Mouse (Mus musculus): ENCODE measurements around the gene Fam69a. TPM values are rescaled to one million over a fixed set of nuclear protein-coding genes. Genes with fewer than 3 reads are reported as not detected.
"Not testable (repeated sequence)": the region's sequence is repeated elsewhere in the genome, so short reads cannot be mapped to it uniquely, and the experiment has no call there.

The Fam69a gene
- total RNA-seq (2021): 1 to 10 TPM; 8.2 to 8.9 TPM

DNA sequence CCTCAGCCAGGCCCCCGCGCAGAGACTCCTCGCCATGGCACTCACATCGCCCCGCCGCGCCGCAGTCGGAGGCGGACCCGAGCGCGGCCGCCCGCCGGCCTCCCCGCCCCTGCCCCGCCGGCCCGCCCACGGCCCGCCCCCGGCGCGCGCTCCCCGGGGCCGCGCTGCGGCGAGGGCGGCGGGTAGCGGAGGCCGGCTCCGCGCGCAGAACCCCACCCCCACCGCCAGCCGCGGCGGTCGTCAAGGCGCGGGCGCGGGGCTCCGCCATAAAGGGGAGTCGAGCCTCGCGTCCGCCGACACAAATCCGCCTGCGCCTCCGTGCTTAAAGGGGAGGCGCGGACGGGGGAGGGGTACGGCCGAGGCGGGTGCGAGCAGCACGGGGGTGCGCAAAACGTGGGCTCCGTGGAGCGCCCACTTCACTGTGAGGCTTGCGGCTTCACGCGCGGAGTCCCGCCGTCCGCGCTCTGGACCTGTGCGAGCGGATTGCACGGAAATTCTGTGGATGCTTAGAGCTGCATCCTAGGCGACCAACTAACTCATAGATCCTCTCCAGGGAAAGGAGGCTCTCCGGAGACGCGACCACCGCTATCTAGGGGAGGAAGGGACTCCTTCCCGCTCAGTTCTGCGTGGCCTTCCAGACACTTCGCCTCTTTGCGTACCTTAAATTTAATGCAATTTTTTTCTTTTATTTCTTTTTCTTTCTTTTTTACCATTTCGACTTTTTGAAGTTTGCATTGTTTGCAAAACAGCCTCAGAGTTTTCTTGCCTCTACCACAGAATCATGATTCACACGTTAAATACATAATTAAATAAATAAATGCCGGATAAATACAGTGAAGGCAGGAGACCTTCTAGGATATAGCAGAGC, at the start of gene Fam69a:
Gene Fam69a (minus strand): TSS at position 119 of the 868 bp plus-strand sequence.
- peak; percentile 80 to 84 for DNase-seq
- intact Hi-C loops (cut with DNase I): loop anchor here (1.0 to 2.0 kb wide), 3 partner anchors 14 to 78 kb away; partner anchors contain the start of gene Mtf2

DNA sequence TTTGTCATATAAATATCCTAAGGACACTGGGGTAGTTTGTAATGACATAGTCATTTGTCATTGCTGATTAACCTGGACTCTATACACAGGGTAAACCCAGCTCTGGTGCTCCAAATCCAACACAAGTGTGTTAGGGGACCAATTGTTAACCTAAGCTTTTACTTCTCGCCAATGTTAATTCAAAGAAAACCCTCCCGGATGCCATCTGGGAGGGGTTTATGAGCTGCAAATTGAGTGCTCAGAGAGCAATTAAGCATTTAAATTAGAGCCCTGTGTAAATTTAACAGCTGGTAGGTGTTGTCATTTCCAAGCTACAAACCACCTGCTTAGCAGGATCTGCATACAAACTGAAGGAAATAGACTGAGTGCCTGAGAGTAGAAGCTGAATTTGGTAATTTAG, 48.6 kb upstream of the Fam69a start:
- DNase-seq: no peak
- intact Hi-C loops (cut with DNase I): loop anchor here (2.0 to 10.0 kb wide), 3 partner anchors 47 to 279 kb away; partner anchors contain the start of genes Dr1 and Pigg

DNA sequence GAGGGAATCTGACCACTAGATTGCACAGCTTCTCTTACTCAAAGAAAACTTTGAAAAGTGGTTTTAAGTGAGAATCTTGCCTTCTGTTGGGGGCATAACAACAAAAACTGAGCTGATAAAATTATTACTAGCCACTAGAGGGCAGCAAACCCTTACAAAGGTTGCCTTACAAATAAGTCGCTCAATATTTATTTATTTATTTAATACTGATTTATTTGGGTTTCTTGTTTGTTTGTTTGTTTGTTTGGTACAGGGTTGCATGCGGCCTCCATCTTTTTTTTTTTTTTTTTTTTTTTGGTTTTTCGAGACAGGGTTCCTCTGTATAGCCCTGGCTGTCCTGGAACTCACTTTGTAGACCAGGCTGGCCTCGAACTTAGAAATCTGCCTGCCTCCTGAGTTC, 47.3 kb upstream of the Fam69a start:
- peak; percentile 7 to 11 for DNase-seq
- intact Hi-C loops (cut with DNase I): loop anchor here (2.0 to 10.0 kb wide), 3 partner anchors 49 to 281 kb away; partner anchors contain the start of genes Dr1 and Pigg

DNA sequence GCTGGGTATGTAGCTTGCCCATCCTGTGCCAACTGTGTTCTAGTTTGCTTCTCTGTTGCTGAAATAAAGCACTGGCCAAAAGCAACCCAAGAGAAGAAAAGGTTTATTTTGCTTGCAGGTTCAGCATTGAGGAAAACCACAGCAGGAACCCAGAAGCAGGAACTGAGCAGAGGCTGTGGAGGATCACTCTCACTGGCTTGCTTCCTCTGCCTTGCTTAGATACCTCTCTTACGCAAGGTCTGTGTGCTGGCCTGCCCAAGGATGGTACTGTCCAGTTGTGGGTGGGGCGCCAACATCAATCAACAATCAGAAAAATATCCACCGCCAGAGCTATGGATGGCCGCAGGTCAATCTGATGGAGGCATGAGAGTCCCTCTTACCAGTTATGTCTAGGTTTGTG, 44.4 kb upstream of the Fam69a start:
- DNase-seq: no peak
- intact Hi-C loops (cut with DNase I): loop anchor here (2.0 to 10.0 kb wide), 3 partner anchors 110 to 284 kb away; partner anchors contain the start of genes Dr1 and Pigg

DNA sequence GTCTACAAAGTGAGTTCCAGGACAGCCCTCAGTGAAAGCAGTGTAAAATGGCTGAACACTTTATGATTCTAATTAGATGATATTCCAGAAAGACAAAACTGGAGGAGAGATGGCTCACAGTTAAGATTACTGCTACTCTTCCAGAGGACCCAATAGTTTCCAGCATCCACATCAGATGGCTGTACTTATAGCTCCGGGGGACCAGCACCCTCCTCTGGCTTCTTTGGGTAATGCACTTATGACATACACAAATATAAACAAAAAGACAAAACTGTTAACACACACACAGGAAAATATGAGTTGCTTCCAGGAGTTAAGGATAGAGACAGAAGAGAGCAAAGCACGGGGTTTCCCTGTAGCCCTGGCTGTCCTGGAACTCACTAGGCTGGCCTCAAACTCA, 43.1 kb upstream of the Fam69a start:
- DNase-seq: peak in 1 of 2 experiments; percentile 10
- intact Hi-C loops (cut with DNase I): loop anchor here (2.0 to 10.0 kb wide), 3 partner anchors 109 to 285 kb away; partner anchors contain the start of genes Dr1 and Pigg

DNA sequence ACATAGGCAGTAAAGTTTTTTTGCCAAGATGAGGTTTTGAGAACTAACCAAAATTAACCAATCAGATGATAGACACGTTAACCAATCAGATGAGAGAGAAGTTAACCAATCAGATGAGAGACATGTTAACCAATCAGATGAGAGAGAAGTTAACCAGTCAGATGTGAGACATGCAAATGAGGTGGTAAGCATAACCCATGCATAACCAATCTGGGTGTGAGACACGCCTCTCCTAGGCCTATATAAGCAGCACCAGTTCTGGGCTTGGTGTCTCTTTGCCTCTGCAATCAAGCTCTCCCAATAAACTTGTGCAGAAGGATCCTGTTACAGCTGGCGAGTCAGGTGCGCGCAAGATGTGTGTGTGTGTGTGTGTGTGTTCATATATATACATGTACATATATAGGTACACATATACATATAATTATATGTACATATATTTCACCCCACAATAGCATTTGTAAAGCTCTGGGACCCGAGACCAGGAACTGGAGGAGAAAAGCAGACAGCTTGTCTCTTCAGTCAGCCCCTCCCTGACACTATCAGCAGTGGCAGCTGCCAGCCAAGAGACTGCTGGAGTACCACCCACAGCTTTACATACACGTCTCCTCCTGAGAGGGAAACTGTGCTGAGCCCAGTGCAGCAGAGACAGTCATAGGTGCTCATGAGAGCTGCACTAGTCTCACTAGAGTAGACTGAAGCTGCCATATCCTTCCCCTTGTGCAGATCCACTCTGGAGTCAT, 42.1 kb upstream of the Fam69a start:
- intact Hi-C loops (cut with DNase I): not testable (repeated sequence)

DNA sequence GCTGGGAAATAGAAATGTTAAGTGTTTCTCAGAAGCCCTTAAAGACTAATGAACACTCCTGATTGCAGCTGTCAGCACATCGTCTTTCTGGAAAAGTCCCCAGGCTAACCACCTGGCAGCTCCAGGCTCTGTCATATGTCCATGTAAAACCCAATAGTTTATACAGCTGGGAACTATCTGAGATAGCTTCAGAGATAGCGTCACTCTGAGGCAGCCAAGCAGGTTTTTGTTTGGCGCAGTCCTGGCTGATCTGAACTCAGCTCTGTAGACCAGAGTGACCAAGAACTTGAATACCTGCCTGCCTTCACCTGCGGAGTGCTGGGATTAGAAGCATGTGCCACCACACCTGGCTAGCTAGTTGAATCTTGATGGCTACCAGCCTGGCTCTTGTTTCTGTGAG, 41.3 kb upstream of the Fam69a start:
- no peak for DNase-seq
- intact Hi-C loops (cut with DNase I): no loop called here

More for the DNA sequence above, 42.1 kb upstream of the Fam69a start:
- not testable (repeated sequence) for DNase-seq

DNA sequence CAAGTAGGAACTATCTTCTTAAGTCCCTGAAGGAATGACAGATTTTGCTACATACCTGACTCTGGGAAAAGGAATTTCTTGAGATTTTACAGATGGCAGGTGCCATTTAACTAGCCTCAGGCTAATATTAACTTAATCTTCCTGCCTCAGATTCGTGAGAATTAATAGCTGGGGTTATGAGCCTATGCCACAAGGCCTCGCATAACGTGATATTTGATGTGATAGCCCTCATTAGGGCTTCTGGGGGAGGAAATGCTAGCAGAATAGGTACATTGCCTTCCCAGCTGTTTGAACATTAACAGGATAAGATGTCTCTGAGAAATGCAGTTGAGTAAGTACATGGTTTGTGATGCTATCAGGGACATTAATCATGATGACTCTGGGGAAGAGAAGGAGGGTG, 34.5 kb upstream of the Fam69a start:
- DNase-seq: no peak
- intact Hi-C loops (cut with DNase I): no loop called here

DNA sequence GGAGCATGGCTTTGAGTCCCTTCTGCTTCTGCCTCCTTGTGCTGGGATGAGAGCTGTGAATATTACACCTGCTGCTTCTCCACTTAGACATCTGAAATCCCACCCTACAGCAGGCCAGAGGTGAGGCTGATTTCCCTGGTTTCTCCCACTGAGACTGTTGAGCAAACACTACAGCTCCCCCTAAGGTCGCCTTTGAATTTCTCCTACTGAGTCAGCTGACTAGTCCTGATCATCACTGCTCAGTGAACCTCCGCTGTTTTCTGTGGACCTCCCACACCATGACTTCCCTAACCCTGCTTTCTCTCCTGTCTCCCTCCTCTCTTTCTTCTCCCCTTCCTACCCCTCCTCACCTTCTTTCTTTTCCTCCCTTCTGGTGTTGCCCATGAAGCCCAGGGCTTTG, 32.5 kb upstream of the Fam69a start:
- no peak for DNase-seq
- intact Hi-C loops (cut with DNase I): no loop called here

DNA sequence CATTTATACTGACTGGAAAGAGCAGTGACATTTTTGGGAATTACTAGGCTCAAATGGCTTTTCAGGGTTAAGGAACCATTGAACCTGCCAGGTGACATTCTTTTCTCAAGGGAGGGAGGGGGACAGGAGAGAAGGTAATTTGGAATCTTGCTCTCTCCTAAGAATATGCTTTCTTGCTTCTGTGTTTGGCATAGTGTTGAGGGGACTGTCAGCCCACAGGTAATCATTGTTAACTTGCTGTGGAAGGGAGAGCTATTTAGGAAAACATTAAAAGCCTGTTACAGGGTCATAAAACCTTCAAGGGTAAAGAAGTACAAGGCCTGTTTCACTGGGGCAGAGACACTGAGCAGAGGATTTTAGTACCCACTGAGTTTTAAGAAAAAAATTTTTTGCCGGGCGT, 30.3 kb upstream of the Fam69a start:
- intact Hi-C loops (cut with DNase I): no loop called here
- DNase-seq: no peak

DNA sequence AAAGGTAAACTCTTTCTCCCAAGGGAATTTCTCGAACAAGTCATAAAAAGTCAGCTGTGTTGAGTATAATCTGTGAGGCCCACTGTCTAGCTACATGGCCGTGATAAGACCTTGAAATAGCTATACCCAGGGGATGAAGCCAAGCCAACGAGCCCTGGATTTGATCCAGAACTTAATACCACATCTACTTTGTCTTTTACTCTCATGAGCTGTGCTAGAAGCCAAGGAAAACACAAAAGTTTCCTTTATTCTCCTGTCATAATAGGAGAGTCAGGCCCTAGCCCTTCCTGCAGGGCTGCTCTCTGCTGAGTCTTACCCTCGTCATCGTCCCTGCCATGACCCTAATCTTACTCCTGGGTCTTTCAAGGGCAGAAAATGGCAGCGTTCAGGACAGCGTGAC, 28.5 kb upstream of the Fam69a start:
- DNase-seq: peak; percentile 42 to 51
- intact Hi-C loops (cut with DNase I): no loop called here

DNA sequence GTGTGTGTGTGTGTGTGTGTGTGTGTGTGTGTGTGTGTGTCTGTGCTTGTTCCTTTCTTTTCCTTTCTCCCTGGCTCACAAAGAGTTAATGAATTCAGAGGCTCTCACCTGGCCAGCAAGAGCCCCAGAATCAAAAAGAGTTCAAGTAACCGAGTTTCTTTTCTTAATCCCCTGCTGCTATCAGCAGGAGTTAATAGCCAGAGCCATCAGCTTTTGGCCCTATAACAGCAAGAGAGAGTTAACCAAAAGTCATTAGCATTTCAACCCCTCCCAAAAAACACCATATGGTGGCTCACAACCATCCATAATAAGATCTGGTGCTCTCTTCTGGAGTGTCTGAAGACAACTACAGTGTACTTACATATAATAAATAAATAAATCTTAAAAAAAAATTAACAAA, 27.3 kb upstream of the Fam69a start:
- DNase-seq: no peak
- intact Hi-C loops (cut with DNase I): no loop called here

DNA sequence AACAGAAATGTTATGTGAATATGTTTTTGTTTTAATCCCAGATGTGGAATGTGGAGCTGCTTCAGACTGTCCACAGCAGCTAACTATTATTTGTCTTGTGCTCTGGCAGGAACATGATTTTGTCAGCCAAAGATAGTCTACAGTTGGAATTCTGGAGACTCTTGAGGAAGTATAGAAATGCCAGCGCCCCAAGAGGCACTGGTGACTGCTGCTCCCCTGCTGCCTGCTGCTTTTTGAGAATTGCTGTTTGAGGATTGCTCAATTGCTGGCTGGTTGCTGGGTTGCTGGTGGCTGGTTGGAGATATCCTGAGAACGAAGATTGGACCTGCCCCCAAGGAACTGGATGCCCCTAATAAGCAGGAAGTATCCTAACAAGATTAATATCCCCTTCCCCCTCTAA, 22.8 kb upstream of the Fam69a start:
- no peak for DNase-seq

DNA sequence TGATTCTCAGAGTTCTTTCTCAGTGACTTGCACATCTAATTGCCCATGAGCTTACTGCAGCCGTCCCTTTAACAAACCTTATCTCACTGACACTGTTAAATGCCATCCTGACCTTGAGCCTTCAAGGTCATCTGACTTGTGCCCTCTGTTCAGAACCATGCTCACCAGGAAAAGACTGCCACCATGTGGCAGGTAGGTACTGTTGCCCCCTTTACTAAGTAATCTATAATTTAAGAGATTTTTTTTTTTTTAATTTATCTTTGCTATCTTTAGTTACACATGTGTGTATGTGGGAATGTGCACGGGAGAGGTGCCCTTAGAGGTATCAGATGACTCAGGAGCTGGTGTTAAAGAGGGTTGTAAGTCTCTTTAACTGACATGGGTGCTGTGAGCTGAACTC, 18.2 kb upstream of the Fam69a start:
- no peak for DNase-seq
- intact Hi-C loops (cut with DNase I): loop anchor here (1.0 kb wide), 1 partner anchor 84 kb away; no protein-coding TSS in a partner anchor

More for the DNA sequence above, 22.8 kb upstream of the Fam69a start:
- intact Hi-C loops (cut with DNase I): no loop called here

DNA sequence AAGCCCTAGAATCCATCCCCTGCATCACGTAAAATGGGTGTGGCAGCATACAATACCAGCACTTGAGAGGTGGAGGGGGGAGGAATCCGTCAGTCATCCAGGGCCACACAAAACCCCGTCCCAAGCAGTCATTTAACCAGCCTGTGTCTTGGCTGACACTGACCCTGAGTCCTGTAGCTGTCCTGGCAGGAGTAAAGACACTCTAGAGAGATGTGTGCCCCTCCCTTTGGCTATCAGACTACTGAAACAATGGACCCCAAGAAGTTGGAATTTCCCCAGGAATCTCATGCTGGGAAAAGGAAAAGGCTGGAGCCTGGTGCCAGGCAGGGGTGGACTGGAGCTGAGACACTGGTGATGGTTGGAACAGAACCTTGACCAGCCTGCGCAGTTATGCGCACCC, 15.8 kb upstream of the Fam69a start:
- intact Hi-C loops (cut with DNase I): no loop called here

DNA sequence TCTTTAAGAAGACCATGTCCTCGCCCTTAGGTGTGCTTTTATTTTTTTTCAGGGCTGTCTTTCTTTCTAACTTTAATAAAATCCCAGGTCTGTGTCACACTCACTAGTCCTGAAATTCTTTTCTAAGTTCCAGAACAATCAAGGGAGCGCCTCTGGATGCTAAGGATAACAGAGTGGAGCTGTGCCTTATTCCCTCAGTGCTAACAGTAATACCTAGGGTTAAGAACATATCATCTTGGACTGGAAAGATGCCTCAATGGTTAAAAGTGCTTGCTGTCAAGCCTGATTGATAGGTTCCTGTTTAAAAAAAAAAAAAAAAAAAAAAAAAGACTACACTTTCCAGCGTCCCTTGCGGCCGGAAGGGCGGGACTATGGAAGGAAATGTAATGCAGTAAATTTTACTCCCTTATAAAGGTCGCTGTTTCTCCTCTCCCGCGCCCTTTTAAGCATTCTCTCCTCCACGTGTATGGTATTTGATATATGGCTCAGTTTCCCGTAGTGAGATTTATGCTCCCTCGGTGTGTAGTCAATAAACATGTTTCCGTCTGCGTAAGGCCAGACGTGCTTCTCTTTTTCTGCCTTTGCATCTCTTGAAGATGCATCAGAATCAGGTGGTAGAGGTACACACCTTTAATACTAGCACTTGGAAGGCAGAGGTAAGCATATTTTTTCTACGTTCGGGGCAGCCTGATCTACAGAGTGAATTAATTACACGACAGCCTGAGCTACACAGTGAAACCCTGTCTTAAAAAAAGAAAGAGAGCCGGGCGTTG, 14.1 kb upstream of the Fam69a start:
- peak; percentile 54 to 56 for DNase-seq
- intact Hi-C loops (cut with DNase I): loop anchor here (2.0 kb wide), 1 partner anchor 14 kb away; the partner anchor contains the start of gene Fam69a

More for the DNA sequence above, 15.8 kb upstream of the Fam69a start:
- DNase-seq: no peak

DNA sequence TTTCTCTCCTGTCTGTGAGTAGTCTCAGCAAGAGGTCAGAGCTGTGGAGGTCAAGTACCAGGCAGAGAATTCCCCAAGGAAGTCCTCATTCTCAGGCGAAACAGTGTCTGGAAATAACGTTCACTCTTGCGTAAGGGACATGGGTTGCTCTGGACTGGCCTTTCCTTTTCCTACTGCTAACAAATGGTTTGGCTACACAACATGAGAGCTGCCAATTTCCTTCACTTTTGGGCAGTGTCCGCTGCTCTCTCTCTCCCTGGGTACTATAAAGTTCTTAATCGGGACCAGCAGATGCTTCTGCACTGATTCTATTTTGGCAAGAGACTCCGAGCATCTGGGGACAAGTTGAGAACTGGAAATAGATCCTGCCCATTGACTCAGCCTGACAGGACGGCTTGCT, 10.8 kb upstream of the Fam69a start:
- intact Hi-C loops (cut with DNase I): no loop called here
- DNase-seq: peak; percentile 35 to 49

DNA sequence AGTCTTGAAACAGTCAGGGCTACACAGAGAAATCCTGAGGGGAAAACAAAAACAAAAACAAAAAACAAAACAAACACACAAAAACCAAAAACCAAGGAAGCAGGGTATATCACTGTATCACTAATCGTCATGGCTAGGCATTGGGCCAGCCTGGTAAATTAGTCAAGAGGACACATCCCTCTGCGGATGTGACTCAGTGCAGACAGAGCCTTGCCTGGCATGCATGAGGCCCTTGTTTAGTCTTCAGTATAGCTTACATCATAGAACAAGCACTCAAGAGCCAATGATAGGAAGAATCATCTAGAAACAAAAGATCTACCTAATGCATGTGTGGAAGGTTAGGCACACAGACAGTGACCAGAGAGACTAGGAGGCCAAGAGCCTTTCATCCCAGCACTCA, 9.1 kb upstream of the Fam69a start:
- DNase-seq: no peak
- intact Hi-C loops (cut with DNase I): no loop called here

DNA sequence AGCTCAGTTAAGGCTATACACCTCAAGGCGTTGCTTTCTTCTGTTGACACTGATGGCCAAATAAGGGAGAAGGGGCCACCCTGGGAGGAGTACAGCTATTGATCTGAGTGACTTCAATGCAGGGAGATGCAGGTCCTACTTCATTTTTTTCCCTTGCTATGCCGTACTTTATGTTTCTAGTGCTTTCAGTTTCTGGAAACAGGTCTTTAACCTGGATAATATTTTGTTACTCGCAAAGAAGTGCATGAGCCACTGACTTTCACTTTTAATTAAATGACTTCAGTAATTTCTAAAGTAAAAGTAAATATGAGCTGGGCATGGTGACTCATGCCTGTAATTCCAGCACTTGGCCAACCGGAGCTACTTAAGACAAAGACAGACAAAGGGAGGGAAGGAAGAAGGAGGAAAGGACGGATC, 958 bp upstream of the Fam69a start:
- intact Hi-C loops (cut with DNase I): loop anchor here (2.0 kb wide), 1 partner anchor 13 kb away; no protein-coding TSS in a partner anchor
- no peak for DNase-seq
